Mouse (Mus musculus) E14TG2a.4 (cell line): ENCODE measurements around the gene Adarb1.

Experiments used
- CTCF ChIP-seq: conservative IDR thresholded peaks from 2 replicates; pipeline ENCODE4 v1.5.1; 2014; ENCODE audit warnings: low read length
- NANOG ChIP-seq: IDR thresholded peaks from 2 replicates; pipeline ENCODE4 v1.6.1; 2014; ENCODE audit warnings: borderline replicate concordance, low read length, mixed read lengths

GRCm38 (mm10) chr10:77434076-77434456 lies 16.0 kb upstream of the Adarb1 start:
- no peak for TF ChIP-seq CTCF
- no peak for TF ChIP-seq NANOG
